Mouse (Mus musculus) megakaryocyte, embryonic 14.5 days (primary cell): ENCODE results near the gene Ppp2r3a. TPM values are rescaled to one million over a fixed set of nuclear protein-coding genes. Genes with fewer than 3 reads are reported as not detected.

Experiments
- H3K27me3 ChIP-seq: replicated peaks from 2 replicates; pipeline ENCODE3; 2012; ENCODE audit warnings: inconsistent platforms
- H3K36me3 ChIP-seq: replicated peaks from 2 replicates; pipeline ENCODE3; 2012; ENCODE audit warnings: low read length, inconsistent platforms, mixed read lengths
- H3K4me1 ChIP-seq: 2 replicates; pipeline ENCODE4 v1.6.1; 2012; ENCODE audit warnings: inconsistent platforms
- H3K4me3 ChIP-seq: replicated peaks from 2 replicates; pipeline ENCODE3; 2012; ENCODE audit warnings: moderate library complexity, mild to moderate bottlenecking, inconsistent platforms
- H3K9me3 ChIP-seq: 2 replicates; pipeline ENCODE4 v1.6.1; 2012; ENCODE audit warnings: inconsistent platforms
- FLI1 ChIP-seq: IDR thresholded peaks from 2 replicates; pipeline ENCODE4 v1.6.1; 2012; ENCODE audit warnings: low read length, inconsistent platforms, mixed read lengths
- GATA1 ChIP-seq: IDR thresholded peaks from 3 replicates; pipeline ENCODE4 v1.6.1; 2012; ENCODE audit warnings: mixed read lengths, low read length, inconsistent platforms, borderline replicate concordance
- polyA plus RNA-seq: library from polyadenylated mRNA; stranded (reverse); fragments of >175 nt; gene quantifications from 2 replicates; pipeline ENCODE4 v1.2.3, GENCODE M21; 2012; ENCODE audit warnings: low replicate concordance; ENCODE audit not compliant: insufficient read depth

Gene Ppp2r3a
- polyA plus RNA-seq, 1 experiment: 0.26 TPM

DNA sequence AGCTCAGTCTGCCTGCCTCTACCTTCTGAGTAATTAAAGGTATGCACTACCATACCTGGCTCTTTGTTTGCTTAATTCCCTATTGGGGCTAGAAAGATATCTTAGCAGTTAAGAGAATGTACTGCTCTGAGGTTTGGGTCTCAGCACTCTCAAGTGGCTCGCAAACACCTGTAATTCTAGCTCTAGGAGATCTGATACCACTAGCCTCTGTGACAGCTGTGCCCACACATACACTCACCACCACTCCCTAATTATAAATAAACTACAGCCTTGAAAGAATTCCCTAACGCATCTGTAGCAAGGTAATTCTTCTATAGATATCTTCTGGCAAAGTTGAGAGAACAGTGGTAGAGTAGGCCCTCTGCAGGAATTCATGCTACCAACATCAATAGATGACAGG is 15.8 kb downstream of the Ppp2r3a start:
- Histone ChIP-seq H3K27me3 (no peaks in the 10 kb centered on the region), H3K9me3 (no peaks in the 10 kb centered on the region), H3K4me3 (no peak overlapping the region), H3K36me3 (peaks cover 8% of the 10 kb centered on the region), H3K4me1 (peaks cover 52% of the 10 kb centered on the region)
- no peak for TF ChIP-seq GATA1
- TF ChIP-seq FLI1: no peak

DNA sequence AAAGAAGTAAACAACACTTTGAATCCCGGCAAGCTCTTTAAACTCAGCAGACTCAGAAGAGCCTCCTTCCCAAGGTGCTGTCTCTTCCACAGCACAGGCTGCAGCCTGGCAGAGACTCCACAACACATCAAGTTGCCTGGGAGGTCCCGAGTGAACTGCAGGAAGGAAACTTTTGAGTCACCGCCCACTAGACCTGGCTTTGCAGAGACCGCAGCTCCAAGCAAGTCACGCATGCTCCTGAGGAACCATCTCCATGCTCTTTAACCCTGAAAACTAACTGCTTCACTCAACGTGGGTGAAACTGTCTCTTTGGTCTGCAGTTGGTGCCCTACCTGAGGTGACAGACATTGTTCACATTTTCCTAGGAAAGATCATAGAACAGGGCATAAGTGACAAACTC is 19.6 kb downstream of the Ppp2r3a start:
- no peaks in the 10 kb centered on the region for H3K9me3 ChIP-seq
- no peaks in the 10 kb centered on the region for H3K27me3 ChIP-seq
- peaks cover 60% of the 10 kb centered on the region for H3K4me1 ChIP-seq
- peaks cover 3% of the 10 kb centered on the region for H3K36me3 ChIP-seq
- H3K4me3 ChIP-seq: peak overlapping the region; percentile 40
- TF ChIP-seq GATA1 (no peak), FLI1 (no peak)

DNA sequence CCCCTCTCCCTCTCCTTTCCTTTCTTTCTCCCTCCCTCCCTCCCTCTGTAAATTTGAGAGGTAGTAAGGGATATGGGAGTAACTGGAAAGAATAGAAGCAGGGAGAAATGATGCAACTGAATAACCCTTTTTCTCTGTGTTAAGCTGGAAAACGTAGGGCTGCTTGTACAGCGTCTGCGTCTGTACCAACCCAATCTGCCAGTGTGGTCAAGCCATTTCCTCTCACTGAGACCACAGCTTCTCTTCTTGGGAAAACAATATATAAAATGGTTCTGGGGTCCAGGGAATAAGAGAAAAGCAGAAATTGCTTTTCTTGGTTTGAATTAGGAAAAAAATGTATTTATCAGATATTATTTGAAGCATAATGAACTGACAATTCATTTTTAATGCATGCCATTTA is 21.6 kb downstream of the Ppp2r3a start:
- Histone ChIP-seq H3K4me3 (peak overlapping the region; percentile 75), H3K9me3 (no peaks in the 10 kb centered on the region), H3K4me1 (peaks cover 52% of the 10 kb centered on the region), H3K27me3 (no peaks in the 10 kb centered on the region), H3K36me3 (no peaks in the 10 kb centered on the region)
- TF ChIP-seq GATA1 (no peak), FLI1 (no peak)

DNA sequence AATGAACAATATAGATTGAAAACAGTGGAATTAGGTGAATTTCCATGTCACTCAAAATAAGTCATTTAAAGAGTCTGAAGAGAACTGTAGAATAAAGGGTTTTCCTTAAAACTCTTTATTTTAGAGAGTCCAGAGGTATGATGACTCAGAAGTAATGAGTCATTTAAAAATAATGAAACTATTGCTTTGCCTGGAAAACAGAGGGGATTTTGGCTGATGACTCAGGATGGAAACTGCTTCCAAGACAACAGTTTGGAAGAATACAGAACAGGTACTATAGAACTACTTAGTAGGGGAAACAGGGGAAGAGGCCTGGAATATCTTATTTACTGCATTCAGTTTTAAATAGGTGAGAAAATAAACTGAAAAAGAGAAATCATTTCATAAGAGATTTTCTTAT is 22.7 kb downstream of the Ppp2r3a start:
- Histone ChIP-seq H3K27me3 (no peaks in the 10 kb centered on the region), H3K9me3 (no peaks in the 10 kb centered on the region), H3K36me3 (no peaks in the 10 kb centered on the region), H3K4me1 (peaks cover 46% of the 10 kb centered on the region), H3K4me3 (no peak overlapping the region)
- TF ChIP-seq GATA1: no peak
- TF ChIP-seq FLI1: no peak

- Histone ChIP-seq H3K4me1 (peaks cover 17% of the 10 kb centered on the region), H3K36me3 (peaks cover 2% of the 10 kb centered on the region), H3K27me3 (no peaks in the 10 kb centered on the region), H3K9me3 (no peaks in the 10 kb centered on the region), H3K4me3 (no peak overlapping the region)
- TF ChIP-seq FLI1 (no peak), GATA1 (no peak)
Measured at GRCm38 (mm10) chr9:101207984-101208383, 43.6 kb downstream of the Ppp2r3a start.

- Histone ChIP-seq H3K27me3 (no peaks in the 10 kb centered on the region), H3K36me3 (no peaks in the 10 kb centered on the region), H3K4me3 (no peak overlapping the region), H3K9me3 (no peaks in the 10 kb centered on the region), H3K4me1 (peaks cover 22% of the 10 kb centered on the region)
- TF ChIP-seq FLI1 (no peak), GATA1 (no peak)
Measured at GRCm38 (mm10) chr9:101206516-101206915, 45.1 kb downstream of the Ppp2r3a start.

- Histone ChIP-seq H3K4me3 (no peak overlapping the region), H3K27me3 (no peaks in the 10 kb centered on the region), H3K9me3 (no peaks in the 10 kb centered on the region), H3K36me3 (no peaks in the 10 kb centered on the region), H3K4me1 (peaks cover 16% of the 10 kb centered on the region)
- TF ChIP-seq GATA1 (no peak), FLI1 (no peak)
Measured at GRCm38 (mm10) chr9:101205216-101205615, 46.4 kb downstream of the Ppp2r3a start.

- no peak overlapping the region for H3K4me3 ChIP-seq
- TF ChIP-seq FLI1: no peak
- no peak for TF ChIP-seq GATA1
- no peaks in the 10 kb centered on the region for H3K36me3 ChIP-seq
- H3K9me3 ChIP-seq: no peaks in the 10 kb centered on the region
- H3K27me3 ChIP-seq: no peaks in the 10 kb centered on the region
- peaks cover 16% of the 10 kb centered on the region for H3K4me1 ChIP-seq
Measured at GRCm38 (mm10) chr9:101204059-101204458, 47.5 kb downstream of the Ppp2r3a start.

- H3K4me1 ChIP-seq: peaks cover 32% of the 10 kb centered on the region
- no peaks in the 10 kb centered on the region for H3K27me3 ChIP-seq
- H3K9me3 ChIP-seq: no peaks in the 10 kb centered on the region
- TF ChIP-seq GATA1: no peak
- TF ChIP-seq FLI1: no peak
- no peaks in the 10 kb centered on the region for H3K36me3 ChIP-seq
- no peak overlapping the region for H3K4me3 ChIP-seq
Measured at GRCm38 (mm10) chr9:101200627-101201026, 51.0 kb downstream of the Ppp2r3a start.

DNA sequence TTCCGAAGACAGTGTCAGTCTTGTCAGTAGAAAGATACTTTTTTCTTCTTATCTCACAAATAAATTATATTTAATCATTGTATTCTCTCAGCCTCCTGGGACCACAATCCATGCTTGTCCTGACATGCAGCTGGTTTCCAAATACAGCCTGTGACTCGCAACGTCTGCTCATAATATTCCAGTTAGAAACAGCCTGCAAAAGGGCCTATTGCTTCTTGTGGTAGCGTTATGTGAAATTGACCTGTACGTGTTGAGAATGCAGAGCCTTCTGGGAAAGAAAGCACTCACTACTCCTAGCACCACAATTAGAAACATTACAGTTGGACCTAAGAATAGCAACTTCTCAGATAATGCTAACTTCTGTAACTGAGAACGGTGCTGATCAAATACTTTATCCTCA is 52.8 kb downstream of the Ppp2r3a start:
- Histone ChIP-seq H3K27me3 (no peaks in the 10 kb centered on the region), H3K4me1 (peaks cover 33% of the 10 kb centered on the region), H3K4me3 (no peak overlapping the region), H3K9me3 (no peaks in the 10 kb centered on the region), H3K36me3 (no peaks in the 10 kb centered on the region)
- no peak for TF ChIP-seq FLI1
- no peak for TF ChIP-seq GATA1

DNA sequence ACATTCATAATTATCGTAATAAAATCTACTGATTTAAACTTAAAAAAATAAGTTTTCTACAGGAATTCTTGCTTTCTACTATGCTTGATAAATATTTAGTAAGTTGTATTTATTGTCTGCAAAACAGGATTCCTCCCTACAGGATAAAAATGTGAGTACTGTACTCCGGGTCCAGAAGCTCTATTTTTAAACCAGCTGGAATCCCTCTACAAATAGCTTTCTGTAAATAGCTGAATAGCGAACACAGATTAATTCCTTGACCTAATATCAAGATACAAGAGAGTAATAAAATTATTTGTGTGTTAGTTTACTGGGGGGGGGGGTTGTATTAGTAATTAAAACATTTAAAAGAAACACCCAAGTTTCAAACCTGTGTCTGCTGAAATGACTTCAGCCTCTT is 53.3 kb downstream of the Ppp2r3a start:
- no peaks in the 10 kb centered on the region for H3K36me3 ChIP-seq
- TF ChIP-seq FLI1 (no peak), GATA1 (no peak)
- H3K4me1 ChIP-seq: peaks cover 29% of the 10 kb centered on the region
- no peak overlapping the region for H3K4me3 ChIP-seq
- H3K9me3 ChIP-seq: no peaks in the 10 kb centered on the region
- no peaks in the 10 kb centered on the region for H3K27me3 ChIP-seq
